Mouse (Mus musculus) WW6 (cell line): ENCODE data around the gene Stat3.

Experiments used
- DNase-seq: peaks from one replicate; pipeline ENCODE4 v3.0.0-alpha.2; 2013; ENCODE audit warnings: low read depth, low spot score

Gene Stat3

DNA sequence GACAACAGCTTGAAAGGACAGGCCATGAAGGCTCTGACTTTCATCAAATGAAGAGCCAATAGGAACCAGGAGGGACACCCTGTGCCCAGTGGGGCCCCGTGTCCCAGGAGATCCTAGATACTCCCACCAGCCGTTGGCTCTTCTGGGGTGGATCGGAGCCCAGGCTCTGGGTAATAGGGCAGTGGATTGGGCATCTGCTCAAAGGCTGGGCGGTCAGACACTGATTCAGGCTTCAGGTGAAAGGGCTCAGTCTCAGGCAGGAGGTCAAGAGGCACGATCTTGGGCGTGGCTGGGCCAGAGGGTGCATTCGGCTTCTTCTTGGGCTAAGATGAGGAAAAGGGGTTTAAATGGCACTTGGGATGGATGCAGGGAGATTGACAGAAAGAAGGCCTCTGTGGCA, 24.8 kb upstream of the Stat3 start:
- no peak for DNase-seq

DNA sequence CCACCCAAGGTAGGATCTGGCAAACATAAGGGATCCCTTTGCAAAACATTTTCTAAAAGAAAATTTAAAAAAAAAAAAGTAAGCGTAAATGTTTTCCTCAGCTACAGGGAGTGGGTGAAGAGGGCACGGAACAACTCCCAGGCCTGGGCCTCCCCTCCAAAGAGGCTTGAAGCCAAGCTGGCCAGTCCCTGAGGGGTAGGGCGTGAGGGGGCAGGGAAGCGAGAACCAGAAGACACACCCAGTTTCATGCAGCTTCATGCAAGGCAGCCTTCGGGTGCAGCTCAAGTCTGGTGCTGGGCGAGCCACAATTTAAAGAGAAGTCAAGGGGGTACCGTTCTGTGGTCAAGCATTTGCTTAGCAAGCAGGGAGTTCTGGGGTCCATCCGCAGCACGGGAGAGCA, 24.3 kb upstream of the Stat3 start:
- DNase-seq = no peak

DNA sequence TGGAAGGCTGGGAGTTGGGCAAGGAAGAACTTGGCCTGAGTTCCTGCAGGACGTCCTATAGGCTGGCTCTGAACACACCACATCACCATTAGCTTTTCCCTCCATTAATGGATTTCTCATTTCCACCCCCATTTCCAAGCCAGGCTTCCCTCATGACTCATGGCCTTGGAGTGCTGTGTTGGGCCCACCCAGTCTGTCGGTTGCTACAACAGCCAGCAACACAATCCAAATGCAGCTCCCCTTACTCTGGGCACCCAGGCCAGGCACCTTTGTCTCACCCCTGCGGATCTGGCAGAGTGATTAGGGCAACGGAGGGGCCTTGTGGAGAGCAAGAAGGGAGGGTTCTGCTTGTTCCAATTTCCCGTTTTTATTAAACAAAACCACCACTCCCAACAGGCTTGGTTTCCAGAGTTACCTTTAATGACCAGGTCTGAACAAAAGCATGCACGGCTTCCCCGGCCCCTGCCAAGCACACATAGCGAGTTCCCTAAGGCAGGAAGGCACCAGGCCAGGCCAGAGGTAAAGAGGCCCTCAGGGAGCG, 23.1 kb upstream of the Stat3 start:
- DNase-seq = no peak

DNA sequence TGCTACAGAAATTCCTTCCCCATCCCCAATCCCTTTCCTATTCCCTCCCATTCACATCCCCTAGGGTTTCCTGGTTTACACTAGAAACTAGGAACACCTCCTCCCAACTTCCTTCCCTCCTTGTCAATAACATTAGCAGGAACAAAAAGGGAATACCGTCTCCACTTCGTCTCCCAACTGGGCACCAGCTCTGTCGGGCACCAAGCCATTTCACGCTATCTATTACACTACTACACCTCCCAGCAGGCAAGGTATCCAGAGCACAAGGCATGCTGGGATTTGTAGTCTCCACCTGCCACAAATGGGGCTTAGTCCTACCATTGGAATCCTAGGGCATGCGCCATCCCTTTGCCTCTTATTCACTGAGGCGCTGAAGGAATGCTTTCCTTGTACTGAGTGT, 21.2 kb upstream of the Stat3 start:
- no peak for DNase-seq

DNA sequence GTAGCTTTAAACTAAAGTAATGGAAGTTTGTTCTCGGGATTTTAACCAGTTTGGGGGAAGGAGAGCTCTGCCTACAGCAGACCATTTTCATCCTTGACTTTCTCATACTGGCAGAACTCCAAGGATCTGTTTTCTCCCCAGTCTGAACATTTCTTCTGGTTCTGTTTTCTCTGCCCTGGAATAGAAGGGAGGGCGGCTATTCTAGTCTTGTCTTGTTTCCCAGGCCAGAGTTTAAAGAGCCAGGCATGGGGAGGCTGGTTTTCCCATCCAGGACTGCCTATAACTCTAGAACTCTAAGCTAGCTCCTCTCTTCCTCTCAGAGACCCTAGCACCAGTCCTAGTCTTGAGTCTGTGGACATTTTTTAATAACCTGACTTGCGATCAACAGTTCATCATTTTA, 20.5 kb upstream of the Stat3 start:
- DNase-seq = no peak

DNA sequence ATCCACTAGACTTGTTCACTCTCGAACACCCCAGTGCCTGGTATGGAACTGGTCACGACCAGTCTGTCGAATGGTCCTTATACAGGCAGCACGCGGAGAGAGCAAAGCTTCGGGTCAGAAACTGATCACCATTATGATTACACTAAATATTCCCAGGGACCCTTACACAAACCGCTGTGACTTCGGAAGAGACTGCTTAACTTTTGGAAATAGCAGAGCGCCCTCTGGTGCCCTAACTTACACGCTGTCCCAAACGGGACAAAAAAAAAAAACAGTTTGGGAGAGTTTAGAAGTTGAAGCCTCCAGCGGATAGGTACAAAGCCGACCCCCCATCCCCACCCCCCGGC, 20.1 kb upstream of the Stat3 start:
- no peak for DNase-seq

DNA sequence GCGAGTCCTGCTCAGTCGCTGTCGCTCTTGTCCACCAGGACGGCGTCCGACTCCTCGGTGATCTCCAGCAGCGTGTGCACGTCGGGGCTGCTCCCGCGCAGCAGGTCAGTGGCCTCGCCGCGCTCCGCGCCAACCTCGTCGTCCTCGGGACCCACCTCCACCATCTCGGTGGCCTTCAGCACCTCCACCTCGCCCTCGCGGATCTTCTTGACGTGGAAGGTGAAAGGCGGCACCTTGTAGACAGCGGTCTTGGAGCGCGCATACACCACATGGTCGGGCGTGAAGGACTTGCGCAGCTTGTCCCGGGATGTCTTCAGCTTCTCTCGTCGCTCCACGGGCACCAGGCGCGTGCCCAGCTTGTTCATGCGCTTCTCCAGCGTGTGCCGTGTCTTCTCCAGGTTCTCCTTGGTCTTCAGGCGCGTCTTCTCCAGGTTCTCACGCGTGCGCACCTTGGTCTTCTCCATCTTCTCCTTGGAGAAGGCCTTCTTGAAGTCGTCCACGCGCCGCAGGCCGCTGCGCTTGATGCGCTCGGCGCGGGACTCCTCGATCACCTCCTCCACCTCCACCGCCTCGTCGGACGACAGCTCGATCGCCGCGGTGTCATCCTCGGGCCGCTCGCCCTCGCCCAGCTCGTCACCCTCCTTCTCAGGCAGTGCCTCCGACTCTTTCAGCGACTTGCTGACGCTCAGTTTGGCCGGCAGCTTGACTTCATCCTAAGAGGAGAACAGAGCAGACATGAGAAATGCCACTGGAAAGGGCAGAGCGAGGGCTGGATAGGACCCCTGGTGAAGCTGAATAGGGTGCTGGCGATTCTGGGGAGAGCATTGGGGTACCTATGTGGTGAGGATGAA, 19.5 kb upstream of the Stat3 start:
- DNase-seq = no peak

DNA sequence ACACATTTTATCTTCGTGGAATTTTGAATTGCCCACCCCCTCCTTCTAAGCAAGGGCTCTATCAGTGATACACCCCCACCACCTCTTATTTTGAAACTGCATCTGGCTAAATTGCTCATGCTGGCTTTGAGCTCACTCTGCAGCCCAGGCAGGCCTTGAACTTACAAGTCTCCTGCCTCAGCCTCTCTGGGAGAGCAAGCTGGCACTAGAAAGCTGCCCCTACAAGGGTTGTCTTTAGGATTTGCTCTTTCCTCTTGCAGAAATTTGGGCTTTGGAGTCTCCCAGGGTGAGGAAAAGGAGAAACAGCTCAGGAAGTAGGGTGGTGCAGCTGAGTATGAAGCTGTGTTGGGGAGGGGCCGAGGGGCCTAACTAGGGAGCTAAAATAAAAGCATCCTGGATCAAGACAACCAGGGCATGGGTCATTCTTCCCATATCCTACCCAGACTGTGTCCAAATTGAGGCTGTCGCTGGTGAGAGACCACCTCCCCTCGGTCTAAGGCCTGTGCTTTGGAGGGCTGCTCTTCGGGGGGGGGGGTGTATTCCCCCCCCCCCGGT, 18.7 kb upstream of the Stat3 start:
- no peak for DNase-seq

DNA sequence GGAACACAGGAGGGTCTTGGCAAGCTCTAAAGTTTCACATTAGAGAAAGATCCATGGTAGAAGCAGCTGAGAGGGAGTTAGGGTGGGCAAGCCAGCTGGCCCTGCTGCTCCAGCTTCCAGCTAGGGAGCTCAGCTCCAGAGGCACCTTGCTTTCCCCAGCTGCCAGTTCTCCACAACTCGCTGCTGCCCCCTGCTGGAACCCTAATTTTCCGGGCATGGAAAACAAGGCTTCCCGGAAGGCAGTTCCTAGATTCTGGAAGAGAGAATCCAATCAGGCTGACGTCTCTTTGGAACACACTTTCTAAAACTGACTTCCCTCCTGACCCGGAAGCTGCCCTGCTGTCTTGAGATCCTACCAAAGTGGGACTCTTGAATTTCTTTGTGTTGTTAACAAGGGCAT, 17.9 kb upstream of the Stat3 start:
- no peak for DNase-seq

DNA sequence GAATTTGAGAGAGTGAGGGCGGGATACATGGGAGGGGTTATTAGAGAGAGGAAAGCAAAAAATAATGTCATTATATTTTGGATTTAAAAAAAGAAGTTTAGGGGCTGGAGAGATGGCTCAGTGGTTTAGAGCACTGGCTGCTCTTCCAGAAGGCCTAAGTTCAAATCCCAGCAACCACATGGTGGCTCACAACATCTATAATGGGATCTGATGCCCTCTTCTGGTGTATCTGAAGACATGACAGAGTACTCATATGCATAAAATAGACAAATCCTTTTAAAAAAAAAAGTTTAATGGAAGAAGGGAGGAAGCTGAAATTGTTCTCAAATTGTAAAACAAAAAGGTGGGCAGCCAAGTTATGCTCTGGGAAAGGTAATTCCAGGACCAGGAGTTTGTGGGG, 10.2 kb upstream of the Stat3 start:
- DNase-seq = no peak

DNA sequence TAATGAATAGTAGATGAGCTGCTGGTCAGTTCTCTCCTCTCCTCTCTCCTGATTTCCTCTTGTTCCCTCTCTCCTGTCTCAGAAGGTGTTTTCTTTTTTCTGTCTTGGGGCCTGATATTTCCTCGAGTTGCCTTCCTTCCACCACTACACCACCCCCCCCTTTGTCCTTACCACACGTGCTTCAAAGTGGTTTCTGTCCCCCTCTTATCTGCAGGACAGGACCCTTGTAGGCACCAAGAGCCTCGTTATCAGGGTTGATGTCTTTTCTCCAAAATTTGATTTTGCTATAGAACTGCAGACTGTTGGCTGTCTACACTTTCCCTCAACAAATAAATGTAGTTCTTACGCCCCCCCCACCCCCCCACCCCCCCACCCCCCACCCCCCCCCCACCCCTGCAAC, 9.0 kb upstream of the Stat3 start:
- DNase-seq = no peak

DNA sequence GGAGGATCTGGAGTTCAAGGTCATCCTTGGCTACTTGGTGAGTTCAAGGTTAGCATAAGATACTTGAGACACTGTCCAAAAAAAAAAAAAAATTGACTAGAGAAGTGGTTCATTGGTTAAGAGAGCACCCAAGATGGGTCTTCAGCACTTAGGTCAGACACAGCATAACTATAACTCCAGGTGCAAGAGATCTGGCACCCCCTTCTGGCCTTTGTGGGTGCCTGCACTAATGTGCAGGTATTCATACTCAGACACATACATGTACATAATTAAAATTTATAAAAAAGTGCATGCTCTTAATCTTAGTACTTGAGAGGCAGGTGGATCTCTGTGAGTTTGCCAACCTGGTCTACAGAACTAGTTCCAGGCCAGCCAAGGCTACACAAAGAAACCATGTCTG, 8.2 kb upstream of the Stat3 start:
- DNase-seq = no peak

DNA sequence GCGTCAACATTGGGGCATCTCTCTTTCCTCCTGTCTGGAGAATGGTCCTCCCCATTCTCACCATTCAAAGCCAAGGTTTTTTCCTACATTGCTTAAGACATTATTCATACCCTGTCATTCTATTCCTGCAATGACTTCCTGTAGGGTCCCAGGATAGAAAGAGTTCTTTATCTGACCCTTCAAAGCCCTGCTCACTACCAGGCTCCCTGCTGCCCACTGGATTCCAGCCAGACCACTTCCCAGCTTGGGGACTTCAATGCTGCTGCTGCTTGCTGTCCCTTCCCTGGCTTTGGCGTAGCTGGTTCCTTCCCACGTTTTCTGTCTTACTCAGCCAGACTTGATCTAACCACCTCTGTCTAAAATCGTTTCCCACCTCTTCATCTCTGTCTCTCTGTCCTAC, 7.5 kb upstream of the Stat3 start:
- DNase-seq = no peak

DNA sequence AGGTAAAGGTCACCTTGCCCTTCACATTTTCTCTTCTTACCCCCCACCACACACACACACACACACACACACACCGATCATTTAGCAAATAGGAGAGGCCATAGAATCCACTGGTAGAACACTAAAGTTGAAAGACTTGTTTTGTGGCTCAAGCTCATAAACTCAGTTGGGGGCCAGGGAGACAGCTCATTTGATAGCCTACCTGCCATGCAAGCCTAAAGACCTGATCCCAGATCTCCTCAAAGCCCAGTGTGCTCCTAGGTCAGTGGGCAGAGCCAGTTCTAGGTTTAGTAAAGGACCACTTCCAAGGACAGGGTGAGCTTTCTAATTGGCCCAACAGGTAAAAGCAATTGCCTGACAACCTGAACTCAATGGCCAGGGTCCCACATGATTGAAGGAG, 3.0 kb upstream of the Stat3 start:
- DNase-seq = no peak

DNA sequence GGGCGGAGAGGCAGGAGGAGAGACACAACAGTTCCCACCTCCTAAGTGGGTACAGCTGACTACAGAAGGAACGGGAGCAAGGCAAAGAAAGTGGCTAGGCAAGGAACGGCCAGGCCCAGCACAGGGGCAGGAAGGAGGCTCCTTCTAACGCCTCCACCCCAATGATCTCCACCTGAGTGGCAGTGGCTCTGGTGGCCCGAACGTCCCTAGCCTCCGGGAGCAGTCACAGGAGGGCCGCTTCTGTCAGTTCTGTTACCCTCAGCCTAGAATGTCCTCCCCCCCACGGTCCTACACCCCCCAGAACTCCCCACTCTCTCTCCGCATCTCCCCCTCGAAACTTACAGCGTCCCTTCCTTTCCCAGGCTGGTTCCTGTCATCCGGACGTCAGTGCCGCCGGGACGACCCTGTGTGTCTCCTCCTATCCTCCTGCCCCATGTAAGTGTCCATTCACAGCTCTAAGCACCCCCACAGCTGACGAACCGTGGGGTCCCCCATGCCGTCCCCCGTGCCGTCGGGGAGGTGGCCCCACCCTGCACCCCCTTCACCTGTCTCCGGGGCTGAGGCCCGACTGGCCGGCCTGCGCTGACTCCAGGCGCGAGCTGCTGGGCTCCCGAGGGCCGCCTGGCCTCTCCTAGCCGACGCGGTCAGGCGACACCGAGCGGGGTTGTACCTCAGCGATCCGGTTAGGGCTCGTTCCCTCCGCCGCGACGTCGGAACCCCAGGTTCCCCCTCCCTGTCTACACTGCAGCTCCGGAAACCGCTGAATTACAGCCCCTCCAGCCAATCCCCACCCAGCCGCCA, 429 bp downstream of the Stat3 start:
- no peak for DNase-seq

DNA sequence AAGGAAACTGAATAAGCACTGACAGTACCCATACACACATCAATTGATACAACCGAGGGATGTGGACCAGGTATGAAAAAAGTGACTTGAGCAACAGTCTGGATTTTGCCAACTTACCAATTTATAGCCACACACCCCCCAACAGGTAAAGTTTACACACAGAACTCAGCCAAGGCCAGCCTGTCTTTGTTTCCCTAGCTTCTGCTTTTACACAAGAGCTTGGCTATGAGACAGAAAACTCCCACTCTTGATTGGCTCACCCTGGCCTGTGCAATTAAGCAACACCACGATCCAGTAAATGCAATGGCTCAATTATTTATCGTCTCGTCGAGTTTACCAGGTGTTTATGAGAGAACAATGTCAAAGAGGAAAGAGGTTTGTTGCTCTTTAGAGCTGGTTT, 1.2 kb downstream of the Stat3 start:
- DNase-seq = no peak

DNA sequence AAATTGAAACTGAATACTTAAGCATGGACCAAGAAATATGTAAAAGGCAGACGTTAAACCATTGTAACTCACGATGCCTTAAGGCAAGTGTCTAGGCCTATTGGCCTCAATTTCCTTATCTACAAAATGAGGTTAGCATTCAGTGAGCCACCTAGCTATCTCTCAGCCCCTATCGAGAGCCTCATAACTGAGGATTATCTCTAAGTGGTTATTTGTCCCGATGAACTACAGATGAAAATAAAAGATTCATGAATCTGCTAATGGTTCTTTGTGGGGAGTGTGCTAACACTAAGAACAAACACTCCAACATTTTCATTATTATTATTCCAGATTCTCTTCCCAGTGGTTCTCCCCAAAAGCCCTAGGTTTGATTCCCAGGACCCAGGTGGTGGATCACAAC, 2.0 kb downstream of the Stat3 start:
- no peak for DNase-seq

DNA sequence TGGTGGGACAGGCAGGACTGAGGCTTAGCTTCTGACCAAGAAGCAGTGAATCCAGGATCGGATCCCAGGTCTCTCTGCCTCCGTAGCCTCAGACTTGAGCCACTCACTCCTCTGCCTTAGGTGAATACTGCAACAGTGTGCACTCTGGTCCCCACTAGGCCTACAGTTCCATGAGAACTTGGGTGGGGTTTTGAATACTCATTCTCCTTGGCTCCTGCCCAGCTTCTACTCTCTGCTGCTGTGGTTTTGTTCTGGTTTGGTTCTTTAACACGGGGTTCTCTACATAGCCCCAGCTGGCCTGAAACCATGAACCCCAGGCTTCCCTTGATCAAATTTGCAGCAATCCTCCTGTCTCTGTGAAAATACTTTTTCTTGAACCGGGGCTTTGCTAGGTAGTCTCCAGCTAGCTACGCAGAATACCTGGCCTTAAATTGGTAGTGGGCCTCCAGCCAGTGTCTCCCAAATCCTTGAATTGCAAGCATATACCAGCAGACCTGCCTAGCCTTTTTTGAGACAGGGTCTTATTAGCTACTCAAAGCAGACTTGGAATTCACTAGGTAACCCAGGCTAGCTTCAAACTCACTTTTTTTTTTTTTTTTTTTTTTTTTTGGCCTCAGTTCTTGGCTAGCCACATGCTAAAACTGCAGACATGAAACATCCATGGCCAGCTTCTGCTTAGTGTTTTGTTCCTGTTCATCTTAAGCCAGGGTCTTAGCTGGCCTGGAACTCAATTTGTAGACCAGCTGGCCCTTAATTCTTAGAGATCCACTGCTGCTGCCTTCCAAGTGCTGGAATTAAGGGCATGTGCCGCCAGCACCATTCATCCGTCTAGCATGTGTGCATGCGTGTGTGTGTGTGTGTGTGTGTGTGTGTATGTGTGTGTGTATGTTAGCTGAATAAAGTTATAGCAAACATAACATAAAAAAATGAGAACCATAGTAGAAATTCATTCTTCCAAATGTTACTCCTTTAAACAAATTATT, 3.7 kb downstream of the Stat3 start:
- no peak for DNase-seq

DNA sequence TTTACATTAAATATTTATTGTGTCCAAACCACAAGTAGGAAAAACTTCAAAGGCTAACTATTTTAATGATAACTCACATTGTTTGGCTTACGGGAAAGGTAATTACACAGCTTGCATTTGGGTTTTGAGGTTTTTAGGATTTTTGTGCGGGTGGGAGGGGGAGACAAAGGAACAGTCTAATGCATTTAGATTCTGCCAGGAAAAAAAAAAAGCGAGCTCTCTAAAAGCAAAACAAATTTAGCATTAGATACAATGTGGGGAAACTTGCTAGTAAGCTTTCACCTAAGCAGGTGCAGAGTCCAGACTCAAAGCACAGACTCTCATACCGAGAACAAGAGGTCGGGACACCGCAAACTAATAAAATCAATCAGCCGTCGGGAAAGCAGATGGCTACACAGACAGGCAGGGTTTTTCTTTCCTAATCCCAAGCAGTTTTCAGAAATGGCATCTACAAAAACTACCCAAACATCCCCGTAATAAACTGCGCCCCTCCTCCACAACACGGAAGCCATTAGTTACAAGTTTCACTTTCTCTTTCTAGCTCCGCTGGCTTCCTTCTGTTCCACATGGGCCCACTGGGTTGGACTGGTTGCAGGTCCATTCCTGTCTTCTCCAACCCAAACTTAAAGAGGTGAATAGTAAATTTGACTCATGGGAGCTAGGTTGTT, 8.0 kb downstream of the Stat3 start:
- no peak for DNase-seq

DNA sequence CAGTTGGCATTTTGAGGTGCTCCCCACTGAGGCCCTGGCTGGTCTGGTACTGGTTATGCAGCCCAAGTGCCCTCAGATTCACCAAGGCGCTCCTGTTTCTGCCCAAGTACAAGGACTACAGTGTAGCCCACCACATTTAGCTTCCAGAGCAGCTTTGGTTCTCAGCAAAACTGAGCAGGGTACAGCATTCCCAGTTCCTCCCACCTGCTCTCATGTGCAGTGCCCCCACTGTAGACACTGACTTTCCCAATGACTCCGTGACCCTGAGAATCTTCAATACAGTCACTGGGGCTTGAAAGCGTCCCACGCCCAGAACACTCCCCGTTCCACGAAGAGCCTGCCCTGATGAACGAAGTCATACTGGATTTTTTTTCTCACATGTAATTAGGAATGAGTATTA, 8.7 kb downstream of the Stat3 start:
- no peak for DNase-seq

DNA sequence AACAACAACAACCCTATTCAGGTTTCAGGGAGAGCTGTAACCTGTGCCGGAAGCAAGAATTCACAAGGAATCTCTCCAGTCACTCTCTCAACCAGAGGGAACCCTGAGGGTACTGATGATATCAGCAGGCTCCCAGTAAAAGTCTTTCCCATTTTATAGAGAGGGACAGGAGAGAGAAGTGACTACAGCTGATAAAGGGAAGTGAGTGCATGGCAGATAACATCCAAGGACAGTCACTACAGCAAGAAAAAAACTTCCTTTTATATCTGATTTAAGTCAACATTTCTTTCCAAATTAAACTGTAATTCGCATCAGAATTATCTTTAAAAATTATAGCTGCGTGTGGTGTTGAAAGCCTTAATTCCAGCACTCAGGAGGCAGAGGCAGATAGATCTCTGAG, 12.0 kb downstream of the Stat3 start:
- no peak for DNase-seq
